Mouse (Mus musculus) liver, adult 2 months (tissue): Measurements from ENCODE around the gene Slc48a1.

Experiments
- CTCF ChIP-seq: fragments of 200-500 bp; IDR thresholded peaks from 2 replicates; pipeline ENCODE4 v1.5.1; 2011; ENCODE audit warnings: low read depth, low read length, control low read depth
- POLR2A ChIP-seq: fragments of 200-500 bp; IDR thresholded peaks from 2 replicates; pipeline ENCODE4 v1.6.1; 2011; ENCODE audit warnings: low read length, control low read depth; ENCODE audit not compliant: insufficient read depth; ENCODE audit errors: extremely low read depth

DNA sequence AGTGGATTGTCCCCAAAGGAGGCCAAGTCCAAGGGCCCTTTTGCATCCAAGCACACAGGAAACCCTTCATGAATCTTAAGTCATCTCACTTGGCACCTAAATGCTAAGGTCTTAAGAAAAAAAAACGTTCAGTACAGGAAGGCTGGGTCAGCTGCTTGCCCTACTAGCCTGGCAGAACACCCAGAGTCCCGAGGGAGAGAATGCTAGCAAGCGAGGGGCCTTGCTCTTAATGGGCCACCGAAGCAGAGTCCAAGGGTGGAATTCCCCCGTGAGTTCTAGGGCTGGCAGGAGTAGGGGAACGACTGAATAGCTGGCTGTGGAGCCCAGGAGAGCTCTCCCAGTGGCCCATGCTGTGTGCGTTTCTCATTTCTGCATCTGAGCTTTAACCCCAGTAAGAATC, 49.5 kb upstream of the Slc48a1 start:
- TF ChIP-seq POLR2A (no peak), CTCF (no peak)
